Mouse (Mus musculus): ENCODE data around the gene Rapgef6.

DNA sequence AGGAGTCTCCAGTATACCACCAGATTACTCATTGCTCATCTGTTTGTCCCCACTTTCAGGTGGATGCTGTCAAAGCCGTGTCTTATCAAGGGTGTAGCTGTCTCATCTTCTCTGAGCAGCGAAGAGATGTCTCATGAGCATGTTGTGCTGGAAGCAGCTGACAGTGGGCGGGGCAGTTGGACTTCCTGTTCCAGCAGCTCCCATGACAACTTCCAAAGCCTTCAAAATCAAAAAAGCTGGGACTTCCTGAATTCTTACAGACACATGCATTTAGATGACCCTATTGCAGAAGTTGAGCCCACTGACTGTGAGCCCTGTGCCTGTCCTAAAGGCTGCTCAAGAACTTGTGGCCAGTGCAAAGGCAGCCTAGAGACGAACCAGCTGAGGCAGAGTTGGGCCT, 168.5 kb downstream of the Rapgef6 start:
- TF ChIP-seq POLR2A (IDR thresholded peaks at IDR 0.05; ENCODE audit: insufficient read depth, low read length) (no peak), EP300 (IDR thresholded peaks at IDR 0.05; ENCODE audit: insufficient read depth, low read depth, low read length) (no peak)

Data from ES-Bruce4 (cell line).